Mouse (Mus musculus): ENCODE measurements around the gene Irf4.

Gene Irf4

DNA sequence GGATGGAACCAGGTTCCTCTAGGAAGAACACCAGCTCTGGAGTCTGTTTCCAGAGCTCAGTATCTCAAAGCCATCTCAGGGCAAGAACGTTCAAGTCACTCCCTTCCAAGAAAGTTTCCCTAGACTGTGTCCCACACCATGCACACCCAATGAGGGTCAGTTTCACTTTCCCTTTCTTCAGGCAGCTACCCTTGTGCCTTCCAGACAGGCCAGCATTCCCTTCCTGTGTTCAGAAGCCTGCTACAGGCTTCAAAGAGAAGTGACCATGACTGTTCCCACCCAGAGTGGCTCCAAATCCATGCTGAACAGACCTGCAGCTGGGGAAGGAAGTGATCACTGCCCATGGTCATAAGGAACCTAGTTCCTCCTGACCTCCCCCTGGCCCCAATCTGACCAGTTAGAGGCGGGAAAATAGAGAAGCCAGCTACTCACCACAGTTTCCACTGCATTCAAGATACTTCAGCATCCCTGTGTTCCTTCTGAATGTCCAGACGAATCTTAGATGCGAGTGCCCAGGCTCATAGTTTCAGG, 10.7 kb upstream of the Irf4 start:
- DNase-seq (ENCODE audit: low spot score in 2 of 2): no peak

DNA sequence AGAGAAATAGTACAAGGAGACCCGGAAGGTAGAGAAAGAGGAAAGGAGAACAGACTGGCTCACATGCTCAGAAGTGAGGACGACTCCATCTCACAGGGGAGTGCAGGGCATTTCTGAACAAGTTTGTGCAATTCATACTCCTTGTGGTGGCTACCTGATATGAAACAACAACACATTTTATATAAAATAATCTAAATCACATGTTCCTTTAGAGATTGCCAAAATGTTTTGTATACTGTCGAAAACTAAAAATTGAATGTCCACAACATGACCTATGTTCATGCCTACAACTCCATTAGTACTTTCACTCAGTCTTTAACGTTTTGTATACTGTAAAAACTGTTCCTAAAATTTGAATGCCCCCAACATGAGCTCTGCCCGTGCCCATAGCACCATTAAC, 7.9 kb upstream of the Irf4 start:
- no peak for DNase-seq (ENCODE audit: low spot score in 2 of 2)

DNA sequence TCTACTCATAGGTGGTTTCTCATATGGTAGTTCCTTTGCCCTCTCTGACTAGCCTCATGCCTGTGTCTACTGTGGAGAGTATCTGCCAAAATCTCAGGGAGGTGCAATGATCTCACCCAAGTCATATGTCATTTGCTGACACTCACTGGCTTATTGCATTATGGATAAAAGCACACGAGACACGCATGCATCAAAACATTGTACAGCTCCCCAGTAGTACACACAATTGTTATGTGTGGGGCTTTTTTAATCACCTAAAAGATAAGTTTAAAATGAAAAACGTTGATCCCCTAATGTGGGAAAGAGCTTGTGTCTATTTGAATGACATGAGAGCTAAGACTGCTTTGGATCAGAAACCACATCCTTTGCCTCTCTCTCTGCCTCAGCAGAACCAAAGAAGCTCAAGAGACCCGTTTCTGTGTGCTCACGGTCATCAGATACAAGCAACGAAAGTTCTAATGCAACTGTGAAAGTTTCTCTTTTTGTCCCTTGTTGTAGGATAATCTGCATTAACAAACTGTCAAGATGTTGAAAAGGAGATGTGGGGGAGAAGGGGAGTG, 6.5 kb upstream of the Irf4 start:
- no peak for DNase-seq (ENCODE audit: low spot score in 2 of 2)

DNA sequence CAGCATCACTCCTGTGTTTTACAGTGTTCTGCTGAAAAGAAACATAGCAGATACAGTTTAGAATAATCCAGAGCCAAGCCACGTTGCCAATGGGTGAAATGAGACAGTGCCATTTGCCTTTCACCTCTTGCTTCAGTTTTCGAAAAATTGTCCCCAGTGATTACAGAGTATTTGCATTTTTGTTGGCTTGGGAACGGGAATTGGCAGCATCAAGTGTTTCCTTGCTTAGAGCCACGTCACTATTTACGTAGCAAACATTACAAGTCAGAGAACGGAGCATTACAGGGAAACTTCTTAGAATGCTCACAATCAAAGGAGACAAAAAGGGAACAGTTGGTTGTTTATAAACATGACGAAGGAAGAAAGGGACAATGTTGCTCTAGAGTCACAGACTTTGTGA, 3.9 kb upstream of the Irf4 start:
- DNase-seq (ENCODE audit: low spot score in 2 of 2): no peak

DNA sequence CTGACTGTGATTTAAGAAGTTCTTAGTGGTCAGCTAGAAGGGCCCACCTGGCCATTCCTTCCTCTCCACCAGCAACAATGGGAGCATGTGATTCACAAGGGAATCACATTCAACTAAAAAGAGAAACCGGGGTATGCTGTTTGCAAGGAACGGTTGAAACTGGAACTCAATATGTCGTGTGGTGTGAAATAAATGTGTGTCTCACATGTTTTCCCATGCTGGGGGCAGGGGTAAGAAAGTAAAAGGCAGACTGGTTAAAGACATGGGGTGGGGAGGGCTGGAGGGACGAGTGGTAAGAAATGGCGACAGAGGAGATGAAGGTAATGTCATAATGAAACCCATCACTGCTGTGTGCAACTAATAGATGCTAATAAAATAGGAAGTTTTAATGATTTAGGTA, 2.0 kb upstream of the Irf4 start:
- DNase-seq (ENCODE audit: low spot score in 2 of 2): no peak

DNA sequence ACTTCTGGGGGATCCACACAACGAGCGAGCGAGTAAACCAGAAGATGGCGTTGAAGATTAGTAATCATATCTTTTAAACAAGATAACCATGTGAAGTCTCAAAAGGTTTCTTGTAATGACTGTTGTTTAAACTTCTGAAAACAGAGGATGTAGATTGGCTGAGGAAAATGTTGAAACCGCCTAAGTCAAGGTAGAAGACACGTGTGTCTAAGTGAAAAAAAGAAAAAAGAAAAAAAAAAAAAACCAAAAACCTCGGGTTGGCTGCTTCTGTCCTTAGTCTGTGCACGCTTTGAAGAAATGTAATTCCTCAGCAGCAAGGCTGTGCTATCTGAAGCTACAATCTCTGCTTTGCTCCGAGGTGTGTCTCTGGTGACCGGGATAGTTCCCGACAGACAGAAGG, 1.5 kb upstream of the Irf4 start:
- no peak for DNase-seq (ENCODE audit: low spot score in 2 of 2)

DNA sequence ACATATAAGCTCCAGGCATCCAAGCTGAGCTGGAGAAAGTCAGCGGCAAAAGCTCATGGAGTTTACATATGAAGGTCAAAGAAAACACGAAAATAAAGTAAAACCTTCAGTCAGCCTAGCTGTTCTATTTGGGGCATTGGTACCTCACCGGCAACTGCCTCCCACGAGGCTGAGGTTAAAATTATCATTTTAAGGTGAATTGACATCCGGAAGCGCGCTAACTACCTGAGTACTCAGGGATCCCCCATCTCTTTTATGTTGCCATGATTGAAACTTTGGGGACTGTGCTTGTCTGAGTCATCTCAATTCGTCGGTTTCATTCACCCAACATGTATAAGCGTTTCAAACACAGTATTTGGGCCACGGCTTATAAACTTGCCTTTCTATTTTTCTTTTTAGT, 705 bp upstream of the Irf4 start:
- no peak for DNase-seq (ENCODE audit: low spot score in 2 of 2)

DNA sequence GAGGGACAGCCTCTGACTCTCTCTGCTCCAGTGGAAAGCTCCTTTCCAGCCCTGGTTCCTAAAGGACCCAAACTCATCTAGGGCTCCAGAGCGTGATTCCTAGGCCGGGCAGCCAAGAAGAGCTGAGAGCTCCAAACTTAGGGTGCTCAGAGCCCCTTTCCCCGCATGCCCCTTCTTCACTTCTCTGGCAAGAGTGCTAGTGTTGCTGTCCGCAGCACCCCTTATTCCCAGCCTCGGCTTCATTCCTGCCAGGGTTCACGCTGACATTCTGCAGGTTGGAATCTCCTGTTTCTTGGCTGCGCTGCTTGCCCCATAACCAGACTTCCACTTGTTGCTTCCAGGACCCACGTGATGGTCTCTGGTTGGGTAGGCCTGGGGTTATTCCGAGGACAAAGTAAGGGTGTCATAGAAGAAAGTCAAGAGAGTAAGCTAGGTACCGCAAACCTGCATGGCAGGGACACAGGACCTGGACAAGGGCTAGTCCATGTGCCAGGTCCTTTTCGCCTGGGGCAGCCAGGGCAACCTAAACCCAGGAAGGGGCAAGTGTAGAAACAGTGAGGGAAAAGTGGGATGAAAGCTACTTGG, 623 bp downstream of the Irf4 start:
- DNase-seq (ENCODE audit: low spot score in 2 of 2): no peak

DNA sequence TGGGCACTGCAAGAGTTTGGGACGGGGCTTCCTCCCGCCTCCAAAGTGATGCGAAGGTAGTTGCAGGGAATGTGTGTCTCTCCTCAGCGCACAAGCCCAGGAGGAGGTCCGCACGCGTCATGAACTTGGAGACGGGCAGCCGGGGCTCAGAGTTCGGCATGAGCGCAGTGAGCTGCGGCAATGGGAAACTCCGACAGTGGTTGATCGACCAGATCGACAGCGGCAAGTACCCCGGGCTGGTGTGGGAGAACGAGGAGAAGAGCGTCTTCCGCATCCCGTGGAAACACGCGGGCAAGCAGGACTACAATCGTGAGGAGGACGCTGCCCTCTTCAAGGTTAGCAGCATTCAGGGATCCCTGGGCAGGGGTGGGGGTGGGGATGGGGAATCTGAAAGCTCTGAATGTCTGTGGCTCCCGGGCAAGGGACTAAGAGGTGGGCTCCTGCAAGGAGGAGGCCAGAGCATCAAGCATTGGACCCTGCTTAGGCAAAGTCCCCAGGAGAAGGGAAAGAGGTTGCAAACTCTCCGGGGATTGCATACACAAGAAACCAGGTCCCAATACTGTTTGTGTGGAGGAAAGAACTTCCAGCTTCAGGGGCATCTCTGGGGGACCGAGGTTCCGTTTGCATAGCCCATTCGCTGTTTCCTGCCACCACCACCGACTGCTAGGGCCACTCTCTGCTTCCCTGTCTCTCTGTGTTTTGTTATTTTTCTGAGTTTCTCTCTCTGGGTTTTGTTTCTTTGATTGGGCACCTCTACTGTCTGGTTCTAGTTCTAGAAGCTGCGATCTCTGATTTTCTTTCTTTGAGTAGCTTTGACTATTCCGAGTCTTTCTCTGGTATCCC, 1.7 kb downstream of the Irf4 start:
- no peak for DNase-seq (ENCODE audit: low spot score in 2 of 2)

DNA sequence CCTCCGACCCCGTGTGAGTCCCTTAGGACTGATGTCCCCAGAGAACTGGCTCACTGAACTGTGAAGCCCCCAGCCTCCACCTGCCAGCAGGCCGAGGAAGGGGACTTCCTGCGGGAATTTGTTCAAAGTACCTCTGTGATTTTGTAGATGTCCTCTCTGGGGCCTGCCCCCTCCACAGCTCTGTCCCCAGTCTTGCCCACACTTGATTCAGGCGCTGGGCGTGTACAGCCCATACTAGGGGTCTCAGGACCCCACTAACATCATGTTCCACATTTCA, 2.2 kb downstream of the Irf4 start:
- DNase-seq (ENCODE audit: low spot score in 2 of 2): no peak

DNA sequence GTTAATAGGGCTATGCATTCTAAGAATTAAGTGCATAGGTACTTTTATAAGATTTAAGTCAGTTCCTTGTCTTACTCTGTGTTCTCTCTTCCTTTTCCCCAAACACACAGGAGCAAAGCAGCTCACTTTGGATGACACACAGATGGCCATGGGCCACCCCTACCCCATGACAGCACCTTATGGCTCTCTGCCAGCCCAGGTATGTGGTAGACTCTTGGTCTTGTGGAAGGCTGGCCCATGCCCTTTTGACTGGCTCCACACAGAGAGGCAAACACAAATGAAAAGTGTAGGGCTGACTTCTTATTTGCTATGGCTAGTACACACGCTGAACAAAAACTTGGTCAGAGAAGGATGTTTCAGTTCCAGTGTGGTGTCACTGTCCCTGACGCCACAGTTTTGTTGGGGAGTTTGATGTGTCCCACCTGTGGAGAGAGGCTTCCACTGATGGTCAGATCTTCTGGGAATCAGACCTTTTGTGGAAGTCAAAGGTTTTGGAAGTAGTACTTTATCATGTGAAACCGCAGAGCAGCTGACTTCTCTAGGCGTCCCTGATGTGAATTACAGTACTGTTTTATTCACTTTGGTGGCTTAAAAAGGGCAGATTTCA, 3.7 kb downstream of the Irf4 start:
- no peak for DNase-seq (ENCODE audit: low spot score in 2 of 2)

DNA sequence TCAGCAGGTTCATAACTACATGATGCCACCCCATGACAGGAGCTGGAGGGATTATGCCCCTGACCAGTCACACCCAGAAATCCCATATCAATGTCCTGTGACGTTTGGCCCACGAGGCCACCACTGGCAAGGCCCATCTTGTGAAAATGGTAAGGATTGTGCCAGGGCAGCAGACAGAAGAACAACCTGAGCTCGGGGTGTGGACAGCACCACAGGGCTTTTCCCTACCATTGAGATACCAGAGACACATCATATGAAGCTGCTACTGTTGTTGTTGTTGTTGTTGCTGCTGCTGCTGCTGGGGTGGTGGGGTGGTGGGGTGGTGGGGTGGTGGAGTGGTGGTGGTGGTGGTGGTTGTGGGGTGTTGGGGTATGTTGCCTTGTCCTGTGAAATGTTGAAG, 4.4 kb downstream of the Irf4 start:
- DNase-seq (ENCODE audit: low spot score in 2 of 2): no peak

DNA sequence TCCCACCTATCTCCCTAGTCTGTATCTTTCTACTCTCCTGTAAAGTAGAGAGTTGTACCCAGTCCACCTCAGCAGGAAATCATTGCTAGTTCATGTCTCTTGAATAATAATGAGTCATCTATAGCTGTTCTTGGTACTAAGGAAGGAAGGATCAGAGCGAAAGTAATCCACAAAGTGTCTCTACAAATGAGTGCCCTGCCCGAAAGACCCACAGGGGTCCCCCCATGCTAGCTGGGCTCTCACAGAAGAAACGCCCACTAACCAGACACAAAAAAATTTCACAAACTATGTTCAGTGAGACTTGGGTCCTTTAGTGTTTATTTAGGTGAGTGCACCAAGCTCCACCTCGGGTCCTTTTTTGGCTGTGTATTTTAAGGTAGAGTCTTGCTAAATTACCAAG, 5.0 kb downstream of the Irf4 start:
- DNase-seq (ENCODE audit: low spot score in 2 of 2): no peak

DNA sequence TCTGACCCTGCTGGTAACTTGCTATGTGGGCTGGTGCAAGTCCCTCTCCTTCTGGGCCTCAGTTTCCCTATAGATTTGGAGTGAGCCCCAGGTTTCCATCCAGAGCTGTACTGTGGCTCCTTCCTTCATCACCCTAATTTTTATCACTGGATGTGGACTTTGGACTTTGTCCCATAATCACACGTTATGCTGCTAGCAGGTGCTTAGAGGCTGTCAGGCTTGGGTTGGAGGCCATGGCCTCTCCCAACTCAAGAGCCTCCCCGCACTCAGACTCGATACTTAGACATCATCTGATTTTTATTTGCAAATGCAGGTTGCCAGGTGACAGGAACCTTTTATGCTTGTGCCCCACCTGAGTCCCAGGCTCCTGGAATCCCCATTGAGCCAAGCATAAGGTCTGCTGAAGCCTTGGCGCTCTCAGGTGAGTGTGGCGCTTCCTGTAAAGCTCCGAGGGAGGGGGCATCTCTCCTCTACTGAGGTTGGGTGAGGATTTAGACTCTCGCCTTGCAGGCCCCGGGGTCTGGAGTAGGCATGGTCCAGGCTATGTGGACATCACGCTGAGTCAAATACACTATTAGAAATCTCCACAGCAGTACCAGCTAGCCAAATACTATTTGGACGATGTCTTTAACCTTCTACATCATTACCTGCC, 5.9 kb downstream of the Irf4 start:
- DNase-seq (ENCODE audit: low spot score in 2 of 2): no peak

DNA sequence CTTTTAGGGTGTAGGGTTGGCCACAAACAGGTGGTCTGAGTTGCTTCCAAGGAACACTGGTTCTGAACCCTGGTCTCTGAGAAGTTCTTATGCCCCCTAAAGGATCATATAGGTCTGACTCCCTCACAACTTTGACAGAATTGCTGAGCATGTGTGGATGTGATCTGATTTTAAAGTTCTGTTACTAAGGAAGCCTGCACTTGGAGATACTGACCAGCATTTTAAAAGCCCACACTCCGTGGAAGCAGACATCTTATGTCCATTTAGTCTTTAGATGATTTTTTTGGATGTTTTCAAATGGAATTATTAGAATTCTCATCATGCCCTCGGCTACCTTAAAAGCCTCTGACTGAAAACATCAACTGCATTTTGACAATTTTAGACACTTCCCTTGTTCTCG, 6.6 kb downstream of the Irf4 start:
- DNase-seq (ENCODE audit: low spot score in 2 of 2): no peak

DNA sequence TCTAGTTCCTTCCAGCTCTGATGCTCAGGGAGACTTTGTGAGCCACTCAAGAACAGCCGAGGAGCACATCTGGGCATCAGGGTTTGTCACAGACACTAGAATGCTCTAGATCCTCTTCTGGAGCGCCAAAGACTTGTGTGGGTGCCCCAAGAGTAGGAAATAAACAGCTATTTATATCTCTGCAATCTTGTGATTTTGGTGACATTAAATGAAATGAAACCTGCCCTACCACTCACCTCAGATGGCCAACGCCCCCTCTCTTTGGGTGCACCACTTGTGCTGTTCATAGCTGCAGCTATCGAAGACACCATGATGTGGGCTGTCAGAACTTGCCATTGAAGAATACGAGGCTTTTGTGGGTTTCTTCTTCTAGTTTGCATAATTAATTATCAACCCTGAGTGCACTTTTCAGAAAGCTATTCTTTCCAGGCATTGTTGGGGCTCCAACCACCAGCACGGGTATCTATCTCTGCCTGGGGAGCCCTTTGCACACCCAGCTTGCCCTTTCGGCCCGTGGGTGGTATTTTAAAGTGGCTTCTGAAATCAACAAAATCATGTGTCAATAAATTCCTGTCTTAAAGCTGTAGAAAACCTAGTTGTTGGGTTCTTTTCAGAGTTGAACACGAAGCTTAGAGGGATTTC, 7.1 kb downstream of the Irf4 start:
- DNase-seq (ENCODE audit: low spot score in 2 of 2): no peak

DNA sequence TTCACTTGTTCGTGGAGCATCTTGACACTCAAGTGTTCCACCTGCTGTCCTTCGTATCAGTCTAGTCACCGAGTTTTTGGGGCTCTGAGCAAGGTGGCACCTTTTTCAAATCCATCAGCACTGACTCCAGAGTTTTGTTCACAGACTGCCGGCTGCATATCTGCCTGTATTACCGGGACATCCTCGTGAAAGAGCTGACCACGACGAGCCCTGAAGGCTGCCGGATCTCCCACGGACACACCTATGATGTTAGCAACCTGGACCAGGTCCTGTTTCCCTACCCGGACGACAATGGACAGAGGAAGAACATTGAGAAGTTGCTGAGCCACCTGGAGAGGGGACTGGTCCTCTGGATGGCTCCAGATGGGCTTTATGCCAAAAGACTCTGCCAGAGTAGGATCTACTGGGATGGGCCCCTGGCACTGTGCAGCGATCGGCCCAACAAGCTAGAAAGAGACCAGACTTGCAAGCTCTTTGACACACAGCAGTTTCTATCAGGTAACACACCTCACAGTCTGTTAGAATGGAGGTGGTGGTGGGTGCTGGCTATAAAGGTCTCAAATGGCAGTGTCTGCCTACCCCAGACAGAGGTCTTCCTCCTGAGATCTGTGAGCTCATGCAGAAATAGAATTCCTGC, 8.4 kb downstream of the Irf4 start:
- no peak for DNase-seq (ENCODE audit: low spot score in 2 of 2)

DNA sequence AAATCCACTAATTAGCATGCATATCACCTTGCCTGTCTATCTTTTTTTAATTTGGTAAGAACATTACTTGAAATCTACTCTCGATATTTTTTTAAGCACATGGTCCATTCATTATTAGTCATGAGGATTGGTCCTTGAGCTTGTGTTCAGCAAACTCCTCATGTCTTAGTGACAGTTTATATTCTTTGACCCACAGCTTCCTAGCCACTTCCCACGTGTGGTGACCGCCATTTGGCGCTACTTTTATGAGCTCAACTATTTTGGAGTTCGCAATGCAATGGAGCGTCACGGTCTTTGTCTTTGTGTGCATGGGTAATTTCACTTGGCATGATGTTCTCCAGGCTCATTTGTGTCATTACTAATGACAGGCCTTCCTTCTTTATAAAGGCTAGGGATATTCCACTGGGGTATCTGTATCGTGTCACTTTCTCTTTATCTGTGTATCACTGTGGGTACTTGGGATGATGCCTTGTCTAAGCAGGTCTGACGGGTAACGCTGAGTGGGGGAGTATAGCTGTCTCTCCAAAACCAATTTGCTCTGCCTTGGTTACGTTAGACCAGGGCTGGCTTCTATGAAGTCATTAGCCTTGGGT, 9.9 kb downstream of the Irf4 start:
- DNase-seq (ENCODE audit: low spot score in 2 of 2): no peak

DNA sequence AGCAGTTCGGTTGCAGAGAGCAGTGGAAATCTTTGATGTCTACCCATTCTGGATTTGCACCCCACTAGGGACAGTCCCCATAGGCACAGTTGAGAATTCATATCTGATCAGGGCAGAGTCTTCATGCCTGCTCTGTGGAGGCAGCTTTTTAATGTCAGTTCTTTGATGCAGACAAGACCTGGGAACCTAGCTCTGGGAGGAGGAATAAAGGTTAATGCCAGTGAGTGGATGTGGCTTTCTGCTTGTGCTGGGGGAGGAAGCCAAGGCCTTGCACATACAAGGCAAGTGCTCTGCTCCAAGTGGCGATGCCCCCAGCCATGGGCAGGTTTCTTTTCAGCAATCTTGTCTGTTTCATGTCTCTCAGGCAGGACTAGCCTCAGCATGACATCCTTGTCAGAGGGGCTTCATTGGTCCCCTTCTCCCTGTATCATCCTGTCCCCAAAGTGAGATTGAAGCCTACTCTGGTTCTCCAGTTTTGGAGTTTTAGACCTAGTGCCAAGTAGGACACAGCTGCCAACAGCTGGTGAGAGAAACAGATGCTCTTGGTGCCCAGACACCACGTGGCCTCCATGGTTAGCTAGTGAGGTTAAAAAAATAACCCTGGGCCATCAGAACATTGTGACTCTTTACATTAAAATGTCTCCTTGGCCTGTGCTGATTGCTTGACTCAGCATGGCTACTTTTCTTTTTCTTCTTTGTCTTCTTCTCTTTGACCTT, 11.5 kb downstream of the Irf4 start:
- DNase-seq (ENCODE audit: low spot score in 2 of 2): no peak

DNA sequence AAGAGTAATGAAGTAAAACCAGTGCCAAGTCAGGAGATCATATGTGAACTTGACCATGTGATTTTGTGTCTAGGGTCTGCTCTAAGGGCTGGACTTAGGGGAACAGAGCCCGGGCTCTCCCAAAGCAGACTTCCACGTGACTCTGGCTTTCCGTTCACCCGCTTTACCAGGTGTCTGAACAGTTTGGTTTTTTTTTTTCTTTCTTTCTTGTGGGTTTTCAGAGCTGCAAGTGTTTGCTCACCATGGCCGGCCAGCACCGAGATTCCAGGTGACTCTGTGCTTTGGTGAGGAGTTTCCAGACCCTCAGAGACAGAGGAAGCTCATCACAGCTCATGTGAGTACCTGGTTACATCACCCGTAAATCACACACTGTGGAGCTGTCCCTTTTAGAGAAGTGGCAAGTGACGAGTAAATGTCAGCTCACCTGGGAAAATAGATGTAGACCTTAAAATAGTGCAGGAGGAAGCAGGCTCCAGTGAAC, 12.2 kb downstream of the Irf4 start:
- DNase-seq (ENCODE audit: low spot score in 2 of 2): no peak

Data from urinary bladder, postnatal 36 days (tissue).